Mouse (Mus musculus) G1E (cell line): Measurements from ENCODE around the gene Slc7a6.

ENCODE experiments used
- CTCF ChIP-seq: IDR thresholded peaks from 2 replicates; pipeline ENCODE4 v1.5.1; 2012; ENCODE audit warnings: low read depth, low read length, inconsistent platforms, mixed read lengths
- GATA1 ChIP-seq: IDR thresholded peaks from 2 replicates; pipeline ENCODE4 v1.6.1; 2012; ENCODE audit warnings: borderline replicate concordance, low read length, inconsistent platforms, mixed read lengths
- POLR2AphosphoS5 ChIP-seq: IDR thresholded peaks from 2 replicates; pipeline ENCODE4 v1.6.1; 2012; ENCODE audit warnings: low read depth, low read length, inconsistent platforms; ENCODE audit not compliant: insufficient replicate concordance
- TAL1 ChIP-seq: conservative IDR thresholded peaks from 2 replicates; pipeline ENCODE4 v1.6.1; 2012; ENCODE audit warnings: low read depth, low read length, inconsistent platforms, mixed read lengths

- TF ChIP-seq CTCF (no peak), POLR2AphosphoS5 (no peak), GATA1 (no peak), TAL1 (no peak)
These were observed 25.4 kb downstream of the Slc7a6 start for GRCm38 (mm10) chr8:106194062-106194461.
